Mouse (Mus musculus) megakaryocyte, embryonic 14.5 days (primary cell): ENCODE measurements at regions not wholly inside any gene's neighbourhood (a gene's known extent, or its start where the extent isn't known, plus 50 kb on each side); places are given as distances from the start of the nearest gene placed in this dataset.

ENCODE experiments used
- FLI1 ChIP-seq: IDR thresholded peaks from 2 replicates; pipeline ENCODE4 v1.6.1; 2012; ENCODE audit warnings: low read length, inconsistent platforms, mixed read lengths
- GATA1 ChIP-seq: IDR thresholded peaks from 3 replicates; pipeline ENCODE4 v1.6.1; 2012; ENCODE audit warnings: mixed read lengths, low read length, inconsistent platforms, borderline replicate concordance

GRCm38 (mm10) chr6:100363683-100364082 is 76.4 kb upstream of the Rybp start:
- no peak for TF ChIP-seq GATA1
- TF ChIP-seq FLI1 = no peak
